Mouse (Mus musculus): ENCODE results near the gene Ccnc. TPM values are rescaled to one million over a fixed set of nuclear protein-coding genes. Genes with fewer than 3 reads are reported as not detected.

Gene Ccnc
- polyA plus RNA-seq (2012; fragmentation: generic; extraction: Trizol) = 8.5 TPM

DNA sequence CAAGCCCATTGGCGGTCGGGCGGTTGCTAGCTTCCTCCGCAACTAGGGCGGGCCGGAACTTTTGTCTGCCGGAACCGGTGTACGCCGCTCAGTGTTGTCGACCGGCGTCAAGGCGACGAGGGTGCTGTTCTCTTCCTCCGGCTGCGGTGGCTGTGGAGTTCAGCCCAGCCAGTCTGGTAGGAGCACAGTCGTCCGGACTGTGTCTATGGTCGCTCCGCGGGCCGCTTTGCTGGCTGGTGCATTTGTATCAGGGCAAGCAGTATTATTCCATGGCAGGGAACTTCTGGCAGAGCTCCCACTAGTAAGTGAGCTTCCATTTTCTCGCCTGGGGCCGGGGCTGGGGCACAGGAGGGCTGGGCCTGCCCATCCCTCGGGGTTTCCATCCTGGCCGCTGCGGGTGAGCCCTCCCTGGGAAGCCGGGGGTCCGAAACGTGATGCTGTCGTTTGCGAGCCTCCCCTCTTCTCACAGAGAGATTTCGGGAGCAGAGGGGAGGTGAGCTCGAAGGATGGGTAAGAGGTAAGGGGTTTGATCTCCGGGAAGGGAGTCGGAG lies at the start of gene Ccnc:
Gene Ccnc (plus strand): TSS at position 87 of the 551 bp plus-strand sequence.
- H3K27me3 ChIP-seq (ENCODE audit: control insufficient read depth, insufficient read depth, insufficient read length) = no peaks in the 10 kb centered on the region
- peak within 1 kb of the TSS; percentile 87 for H3K4me3 ChIP-seq
- TF ChIP-seq E2F4 (IDR thresholded peaks at IDR 0.05; ENCODE audit: insufficient read depth) (peak; percentile 1), SRF (IDR thresholded peaks at IDR 0.05; ENCODE audit: control insufficient read depth, insufficient read length, low read depth) (peak; percentile 22), POLR2A (IDR thresholded peaks at IDR 0.05; ENCODE audit: insufficient read length, low read depth) (peak; percentile 98), MAX (IDR thresholded peaks at IDR 0.05; ENCODE audit: low read depth) (no peak), POLR2AphosphoS2 (IDR thresholded peaks at IDR 0.05; ENCODE audit: insufficient read length, low read depth) (peak; percentile 98), MYOD1 (IDR thresholded peaks at IDR 0.05; ENCODE audit: control insufficient read depth in 1 of 3, insufficient read length in 2 of 3, low read depth in 2 of 3) (peak in 2 of 3 experiments; percentile 18 to 37), MYOG (IDR thresholded peaks at IDR 0.05; ENCODE audit: control insufficient read depth in 1 of 3, insufficient read depth in 1 of 3, insufficient read length in 2 of 3, low read depth in 2 of 3) (peak in 2 of 3 experiments; percentile 39 to 58), CEBPB (IDR thresholded peaks at IDR 0.05; ENCODE audit: insufficient read depth, poor library complexity, severe bottlenecking) (no peak), USF1 (IDR thresholded peaks at IDR 0.05; ENCODE audit: low read depth) (no peak), TCF3 (IDR thresholded peaks at IDR 0.05; ENCODE audit: insufficient read length, low read depth) (no peak), REST (IDR thresholded peaks at IDR 0.05; ENCODE audit: insufficient read depth, insufficient read length) (peak; percentile 60), TCF12 (IDR thresholded peaks at IDR 0.05; ENCODE audit: insufficient read depth, poor library complexity, severe bottlenecking) (no peak)
- peak within 1 kb of the TSS; percentile 41 for H3ac ChIP-seq (ENCODE audit: control insufficient read depth, insufficient read length)
- peaks cover 1% of the 10 kb centered on the region for H3K36me3 ChIP-seq (ENCODE audit: control insufficient read depth, insufficient read depth)
- peaks cover 26% of the 10 kb centered on the region for H3K79me2 ChIP-seq (ENCODE audit: control insufficient read depth, insufficient read depth)
- H3K4me2 ChIP-seq (ENCODE audit: low read depth) = peak within 1 kb of the TSS; percentile 88

DNA sequence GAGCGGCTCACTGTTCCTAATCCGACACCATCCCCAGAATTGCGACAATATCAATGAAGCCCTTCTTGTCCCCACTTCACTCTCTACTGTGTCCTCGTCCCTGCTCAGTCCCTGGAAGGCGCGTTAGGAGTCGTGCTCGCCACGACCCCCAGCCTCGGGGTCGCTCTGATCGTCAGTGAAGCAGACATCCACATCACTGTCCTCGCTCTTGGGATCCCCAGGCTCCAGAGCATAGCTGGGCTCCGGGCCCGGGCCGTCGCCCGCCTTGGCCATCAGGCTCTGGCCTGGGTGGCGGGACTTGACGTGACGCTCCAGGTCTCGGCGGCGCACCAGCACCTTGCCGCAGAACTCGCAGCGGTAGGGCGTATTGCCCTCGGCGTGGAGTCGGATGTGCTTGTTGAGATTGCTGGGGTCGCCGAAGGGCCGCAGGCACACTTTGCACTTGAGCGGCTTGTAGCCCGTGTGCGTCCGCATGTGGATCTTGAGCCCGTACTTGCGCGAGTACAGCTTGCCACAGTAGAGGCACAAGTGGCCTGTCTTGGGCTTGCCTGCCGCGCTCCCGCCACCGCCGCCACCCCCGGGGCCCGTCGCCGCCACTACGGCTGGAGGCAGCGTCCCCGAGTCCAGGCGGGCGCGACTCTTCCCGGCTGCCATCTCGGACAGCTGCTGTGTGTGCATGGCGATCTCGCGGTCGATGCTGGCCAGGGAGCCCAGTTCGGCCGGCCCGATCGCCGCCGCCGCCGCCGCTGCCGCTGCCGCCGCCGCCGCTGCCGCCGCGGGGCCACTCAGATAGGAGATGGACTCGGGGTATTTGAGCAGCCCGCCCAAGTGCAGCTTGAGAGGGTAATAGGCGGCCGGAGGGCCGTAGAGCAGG lies 49.2 kb upstream of the Ccnc start:
- Histone ChIP-seq H3K27me3 (ENCODE audit: control insufficient read depth, insufficient read depth, insufficient read length) (peaks cover 42% of the 10 kb centered on the region), H3K79me2 (ENCODE audit: control insufficient read depth, insufficient read depth) (no peaks in the 10 kb centered on the region), H3ac (ENCODE audit: control insufficient read depth, insufficient read length) (no peak overlapping the region), H3K4me2 (ENCODE audit: low read depth) (no peak overlapping the region), H3K36me3 (ENCODE audit: control insufficient read depth, insufficient read depth) (no peaks in the 10 kb centered on the region), H3K4me3 (no peak overlapping the region)
- TF ChIP-seq USF1 (IDR thresholded peaks at IDR 0.05; ENCODE audit: low read depth) (no peak), POLR2AphosphoS2 (IDR thresholded peaks at IDR 0.05; ENCODE audit: insufficient read length, low read depth) (no peak), TCF3 (IDR thresholded peaks at IDR 0.05; ENCODE audit: insufficient read length, low read depth) (no peak), REST (IDR thresholded peaks at IDR 0.05; ENCODE audit: insufficient read depth, insufficient read length) (no peak), E2F4 (IDR thresholded peaks at IDR 0.05; ENCODE audit: insufficient read depth) (no peak), TCF12 (IDR thresholded peaks at IDR 0.05; ENCODE audit: insufficient read depth, poor library complexity, severe bottlenecking) (no peak), POLR2A (IDR thresholded peaks at IDR 0.05; ENCODE audit: insufficient read length, low read depth) (no peak)

DNA sequence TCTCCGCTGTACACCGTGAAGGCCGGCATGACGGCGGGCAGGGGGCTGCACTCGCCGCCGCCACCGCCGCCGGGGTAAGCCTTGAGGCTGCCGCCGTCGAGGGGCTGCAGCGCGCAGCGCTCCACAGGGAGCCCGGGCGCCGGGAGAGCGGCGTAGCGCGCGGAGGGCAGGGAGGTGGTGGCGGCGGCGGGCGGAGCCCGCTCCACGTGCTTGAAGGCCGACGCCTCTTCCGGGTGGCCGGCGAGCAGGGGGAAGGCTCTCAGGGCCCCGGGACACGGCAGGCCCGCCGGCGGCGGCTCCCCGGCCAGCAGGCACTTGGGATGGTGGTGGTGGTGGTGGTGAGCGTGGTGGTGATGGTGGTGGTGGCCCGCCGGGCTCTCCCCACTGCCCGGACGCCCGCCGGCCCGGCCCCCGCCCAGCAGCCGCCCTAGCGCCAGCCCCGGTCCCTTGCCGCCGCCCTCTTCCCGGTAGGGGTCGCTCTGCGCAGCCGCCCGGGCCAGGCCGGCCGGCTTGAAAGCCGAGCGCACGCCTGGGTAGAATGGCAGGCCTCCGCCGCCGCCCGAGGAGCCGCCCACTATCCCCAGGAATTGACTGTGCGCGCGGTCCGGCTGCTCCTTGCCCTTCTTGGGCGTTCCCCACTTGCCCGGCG lies 48.4 kb upstream of the Ccnc start:
- peaks cover 45% of the 10 kb centered on the region for H3K27me3 ChIP-seq (ENCODE audit: control insufficient read depth, insufficient read depth, insufficient read length)
- H3K4me2 ChIP-seq (ENCODE audit: low read depth) = no peak overlapping the region
- no peak for TF ChIP-seq POLR2A (IDR thresholded peaks at IDR 0.05; ENCODE audit: insufficient read length, low read depth)
- no peak overlapping the region for H3ac ChIP-seq (ENCODE audit: control insufficient read depth, insufficient read length)
- H3K79me2 ChIP-seq (ENCODE audit: control insufficient read depth, insufficient read depth) = no peaks in the 10 kb centered on the region
- H3K36me3 ChIP-seq (ENCODE audit: control insufficient read depth, insufficient read depth) = no peaks in the 10 kb centered on the region
- H3K4me3 ChIP-seq = no peak overlapping the region

DNA sequence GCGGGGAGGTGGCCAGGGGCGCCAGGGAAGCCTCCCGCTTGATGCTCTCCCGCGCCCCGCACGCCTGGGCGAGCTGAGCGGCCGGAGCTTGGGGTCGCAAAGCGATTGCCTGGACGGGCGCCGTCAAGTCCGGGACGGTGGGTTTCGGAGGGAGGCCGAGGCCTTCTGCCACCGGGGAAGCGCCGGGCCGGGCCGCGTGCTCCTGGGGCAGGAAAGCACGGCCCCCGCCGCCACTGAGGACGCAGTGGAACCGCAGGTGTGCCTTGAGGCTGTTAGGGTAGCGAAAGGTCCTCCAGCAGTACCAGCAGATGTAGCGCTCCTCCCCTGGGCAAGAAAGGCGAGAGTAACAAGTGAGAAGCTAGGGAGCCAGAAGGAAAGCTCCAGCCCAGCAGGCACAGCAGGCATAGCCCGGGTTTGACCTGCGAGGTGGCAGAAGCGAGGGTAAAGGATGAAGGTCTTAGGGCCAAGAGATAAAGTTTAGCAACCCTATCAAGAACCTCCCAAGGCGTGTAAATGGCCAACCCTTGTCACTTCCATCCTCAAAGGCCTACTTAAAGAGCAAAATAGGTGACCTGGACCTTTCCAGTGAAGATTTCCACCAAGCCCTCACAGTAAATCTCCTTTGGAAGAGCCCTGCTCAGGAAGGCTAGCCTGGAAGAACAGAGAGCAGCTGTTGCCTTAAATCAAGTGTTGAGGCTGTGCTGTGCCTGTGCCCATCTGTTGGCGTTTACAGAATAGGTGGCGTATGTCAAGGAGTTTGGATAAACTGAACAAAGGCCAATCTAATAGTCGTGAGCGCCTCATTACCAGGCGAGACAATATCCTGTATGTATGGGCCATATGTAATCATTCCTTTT lies 47.6 kb upstream of the Ccnc start:
- no peaks in the 10 kb centered on the region for H3K79me2 ChIP-seq (ENCODE audit: control insufficient read depth, insufficient read depth)
- H3K4me2 ChIP-seq (ENCODE audit: low read depth) = no peak overlapping the region
- no peak for TF ChIP-seq TCF3 (IDR thresholded peaks at IDR 0.05; ENCODE audit: insufficient read length, low read depth)
- TF ChIP-seq E2F4 (IDR thresholded peaks at IDR 0.05; ENCODE audit: insufficient read depth) = no peak
- no peak for TF ChIP-seq POLR2AphosphoS2 (IDR thresholded peaks at IDR 0.05; ENCODE audit: insufficient read length, low read depth)
- TF ChIP-seq POLR2A (IDR thresholded peaks at IDR 0.05; ENCODE audit: insufficient read length, low read depth) = no peak
- TF ChIP-seq MYOG (IDR thresholded peaks at IDR 0.05; ENCODE audit: control insufficient read depth in 1 of 3, insufficient read depth in 1 of 3, insufficient read length in 2 of 3, low read depth in 2 of 3) = no peak
- TF ChIP-seq MYOD1 (IDR thresholded peaks at IDR 0.05; ENCODE audit: control insufficient read depth in 1 of 3, insufficient read length in 2 of 3, low read depth in 2 of 3) = no peak
- no peak for TF ChIP-seq TCF12 (IDR thresholded peaks at IDR 0.05; ENCODE audit: insufficient read depth, poor library complexity, severe bottlenecking)
- TF ChIP-seq MAX (IDR thresholded peaks at IDR 0.05; ENCODE audit: low read depth) = no peak
- no peak for TF ChIP-seq USF1 (IDR thresholded peaks at IDR 0.05; ENCODE audit: low read depth)
- no peak for TF ChIP-seq REST (IDR thresholded peaks at IDR 0.05; ENCODE audit: insufficient read depth, insufficient read length)
- no peak for TF ChIP-seq CEBPB (IDR thresholded peaks at IDR 0.05; ENCODE audit: insufficient read depth, poor library complexity, severe bottlenecking)
- TF ChIP-seq SRF (IDR thresholded peaks at IDR 0.05; ENCODE audit: control insufficient read depth, insufficient read length, low read depth) = no peak
- no peaks in the 10 kb centered on the region for H3K36me3 ChIP-seq (ENCODE audit: control insufficient read depth, insufficient read depth)
- peaks cover 41% of the 10 kb centered on the region for H3K27me3 ChIP-seq (ENCODE audit: control insufficient read depth, insufficient read depth, insufficient read length)
- H3K4me3 ChIP-seq = no peak overlapping the region
- H3ac ChIP-seq (ENCODE audit: control insufficient read depth, insufficient read length) = no peak overlapping the region
